Mouse (Mus musculus) gastrocnemius, postnatal 36 days (tissue): ENCODE measurements around the gene Arhgap15. TPM values are rescaled to one million over a fixed set of nuclear protein-coding genes. Genes with fewer than 3 reads are reported as not detected.
A peak's percentile ranks its signal among the peaks of the same experiment; 100 is the strongest.

Experiments
- DNase-seq, 2 experiments: peaks; one replicate each; pipeline ENCODE4 v3.0.0; 2022
- intact Hi-C: fragments of 180-260 bp; cut with DNase I; formaldehyde crosslinking; loops from one replicate; pipeline ENCODE4 v1.15.1; 2025
- total RNA-seq, 2 experiments: library from RNA; stranded (reverse); gene quantifications; 2 replicates each; pipeline ENCODE4 v1.2.3; 2021

Arhgap15 gene
- total RNA-seq, 2 experiments from 2014 or later, result 0.79 to 0.81 TPM

GRCm38 (mm10) chr2:43902403-43902973, 153.9 kb downstream of the Arhgap15 start:
- intact Hi-C loops, result loop anchor here (2.0 to 5.0 kb wide), 2 partner anchors 115 to 180 kb away; no protein-coding TSS in a partner anchor
- peak; percentile 52 to 59 for DNase-seq

GRCm38 (mm10) chr2:43907496-43907895, 158.9 kb downstream of the Arhgap15 start:
- intact Hi-C loops, result no loop called here
- peak in 1 of 2 experiments; percentile 27 for DNase-seq

GRCm38 (mm10) chr2:43914104-43914503, 165.5 kb downstream of the Arhgap15 start:
- intact Hi-C loops, result no loop called here

GRCm38 (mm10) chr2:43923863-43924340, 175.3 kb downstream of the Arhgap15 start:
- no peak for DNase-seq
- intact Hi-C loops, result no loop called here

More at GRCm38 (mm10) chr2:43914104-43914503, 165.5 kb downstream of the Arhgap15 start:
- no peak for DNase-seq

GRCm38 (mm10) chr2:43931687-43932086, 183.1 kb downstream of the Arhgap15 start:
- intact Hi-C loops, result no loop called here
- DNase-seq, result no peak

- no peak for DNase-seq
- intact Hi-C loops, result no loop called here
These were observed 190.6 kb downstream of the Arhgap15 start for GRCm38 (mm10) chr2:43939196-43939595.

- no peak for DNase-seq
- intact Hi-C loops, result no loop called here
These were observed 197.1 kb downstream of the Arhgap15 start for GRCm38 (mm10) chr2:43945679-43946078.

- intact Hi-C loops, result loop anchor here (10.0 kb wide), 1 partner anchor 75 kb away; no protein-coding TSS in a partner anchor
- no peak for DNase-seq
These were observed 201.3 kb downstream of the Arhgap15 start for GRCm38 (mm10) chr2:43949775-43950492.

GRCm38 (mm10) chr2:43950741-43951140, 202.1 kb downstream of the Arhgap15 start:
- DNase-seq, result no peak
- intact Hi-C loops, result loop anchor here (10.0 kb wide), 1 partner anchor 74 kb away; no protein-coding TSS in a partner anchor

- intact Hi-C loops, result loop anchor here (10.0 kb wide), 1 partner anchor 66 kb away; no protein-coding TSS in a partner anchor
- no peak for DNase-seq
These were observed 210.6 kb downstream of the Arhgap15 start for GRCm38 (mm10) chr2:43959189-43959588.

- intact Hi-C loops, result no loop called here
- no peak for DNase-seq
These were observed 213.8 kb downstream of the Arhgap15 start for GRCm38 (mm10) chr2:43962466-43962865.

- intact Hi-C loops, result no loop called here
- DNase-seq, result peak in 1 of 2 experiments; percentile 14
These were observed 220.0 kb downstream of the Arhgap15 start for GRCm38 (mm10) chr2:43968581-43968980.

- intact Hi-C loops, result no loop called here
- no peak for DNase-seq
These were observed 229.1 kb downstream of the Arhgap15 start for GRCm38 (mm10) chr2:43977732-43978131.

GRCm38 (mm10) chr2:43978177-43979013, 229.8 kb downstream of the Arhgap15 start:
- DNase-seq, result no peak
- intact Hi-C loops, result no loop called here

- intact Hi-C loops, result no loop called here
- DNase-seq, result no peak
These were observed 237.4 kb downstream of the Arhgap15 start for GRCm38 (mm10) chr2:43986066-43986465.

GRCm38 (mm10) chr2:43987919-43988318, 239.3 kb downstream of the Arhgap15 start:
- no peak for DNase-seq
- intact Hi-C loops, result no loop called here

GRCm38 (mm10) chr2:43989850-43990249, 241.2 kb downstream of the Arhgap15 start:
- DNase-seq, result peak in 1 of 2 experiments; percentile 7
- intact Hi-C loops, result no loop called here

- DNase-seq, result no peak
- intact Hi-C loops, result no loop called here
These were observed 243.9 kb downstream of the Arhgap15 start for GRCm38 (mm10) chr2:43992510-43992909.

GRCm38 (mm10) chr2:44002454-44002853, 253.8 kb downstream of the Arhgap15 start:
- no peak for DNase-seq
- intact Hi-C loops, result no loop called here

GRCm38 (mm10) chr2:44010249-44010648, 261.6 kb downstream of the Arhgap15 start:
- intact Hi-C loops, result no loop called here
- no peak for DNase-seq

- intact Hi-C loops, result no loop called here
- no peak for DNase-seq
These were observed 264.8 kb downstream of the Arhgap15 start for GRCm38 (mm10) chr2:44013388-44013787.
